Comparison of ENCODE assay signal across 27 mouse cellular contexts in the genomic region with DNA sequence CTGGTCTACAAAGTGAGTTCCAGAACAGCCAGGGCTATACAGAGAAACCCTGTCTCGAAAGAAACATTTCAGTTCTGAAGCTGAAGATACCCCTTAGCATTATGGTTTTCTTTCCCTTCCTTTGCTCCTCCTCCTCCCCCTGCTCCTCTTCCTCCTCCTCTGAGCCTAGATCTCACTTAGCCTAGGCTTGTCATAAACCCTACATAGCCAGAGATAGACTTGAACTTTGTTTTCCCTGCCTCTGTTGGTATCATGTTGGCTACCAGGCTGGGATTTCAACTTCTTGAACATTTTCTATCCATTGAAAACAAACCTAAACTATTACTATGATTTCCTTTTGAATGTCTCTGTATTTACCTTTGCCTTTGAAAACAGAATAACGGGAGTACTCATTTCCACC. TPM values are rescaled to one million over a fixed set of nuclear protein-coding genes. Genes with fewer than 3 reads are reported as not detected.
DNase-seq lines count a peak whose midpoint lies in the region; ATAC-seq and TF ChIP-seq lines count a peak whose summit lies in the region.
"Had no signal": no experiment of that assay in that cellular context is flagged by ENCODE, and none has a peak within 500 bp of the region (broad histone marks: within the 10 kb centered on the region; RNA-seq: fewer than 3 reads in every experiment).

No protein-coding gene starts in this region.

- no peaks in the 10 kb centered on the region for H3K9me3 ChIP-seq in G1E (replicated peaks)
- H3K9me3 ChIP-seq in MEL (replicated peaks; ENCODE audit: insufficient read depth, low read length): no peaks in the 10 kb centered on the region
- no peaks in the 10 kb centered on the region for H3K9me3 ChIP-seq in liver, embryonic 14.5 days (ENCODE audit: control insufficient read depth, low read length)
- H3K9me3 ChIP-seq in liver, postnatal 0 days (ENCODE audit: low read length): no peaks in the 10 kb centered on the region
- H3K9me3 ChIP-seq: embryonic facial prominence, embryonic 10.5 days; embryonic facial prominence, embryonic 13.5 days; forebrain, embryonic 12.5 days; forebrain, embryonic 15.5 days; heart, embryonic 10.5 days; heart, embryonic 13.5 days; hindbrain, embryonic 12.5 days; hindbrain, embryonic 15.5 days had no signal

- no peak for TF ChIP-seq RAD21 in MEL (IDR thresholded peaks at IDR 0.05; ENCODE audit: low read depth, low read length)

- no peak for TF ChIP-seq POLR2A in MEL (IDR thresholded peaks at IDR 0.05; ENCODE audit: control insufficient read depth in 1 of 2, insufficient read depth in 1 of 2, low read depth in 1 of 2, low read length in 2 of 2, poor library complexity in 1 of 2)

- no peaks in the 10 kb centered on the region for H3K79me2 ChIP-seq in MEL (ENCODE audit: control insufficient read depth, insufficient read depth, low read length, poor library complexity)

- H3K27ac ChIP-seq in MEL (ENCODE audit: control insufficient read depth, low read depth, low read length): peak overlapping the region; percentile 99
- H3K27ac ChIP-seq in liver, embryonic 14.5 days: peak overlapping the region; percentile 84
- peak overlapping the region; percentile 60; the same call in 1 of the 2 replicates for H3K27ac ChIP-seq in liver, postnatal 0 days (ENCODE audit: low read depth)
- H3K27ac ChIP-seq: embryonic facial prominence, embryonic 10.5 days; embryonic facial prominence, embryonic 13.5 days; forebrain, embryonic 12.5 days; forebrain, embryonic 15.5 days; heart, adult 2 months; heart, embryonic 10.5 days; heart, embryonic 13.5 days; hindbrain, embryonic 12.5 days; hindbrain, embryonic 15.5 days had no signal

- no peak for TF ChIP-seq EP300 in MEL (IDR thresholded peaks at IDR 0.05; ENCODE audit: low read depth in 1 of 2, low read length in 2 of 2)
- no peak for TF ChIP-seq EP300 in liver, embryonic 14.5 days (IDR thresholded peaks at IDR 0.05; ENCODE audit: low read depth)
- no peak for TF ChIP-seq EP300 in liver, postnatal 0 days (IDR thresholded peaks at IDR 0.05; ENCODE audit: low read depth)

- WGBS in liver, embryonic 14.5 days (ENCODE audit: insufficient replicate concordance): 35% methylated on average over 2 of the region's 2 CpGs
- 54% methylated on average over 2 of the region's 2 CpGs for WGBS in liver, postnatal 0 days (ENCODE audit: insufficient replicate concordance)

- ATAC-seq in G1E (ENCODE audit: extremely low read depth, insufficient number of reproducible peaks, low FRiP score, poor library complexity, severe bottlenecking): no peak
- no peak for ATAC-seq in liver, embryonic 14.5 days (ENCODE audit: insufficient read depth)
- ATAC-seq in liver, postnatal 0 days: no peak
- ATAC-seq: forebrain, embryonic 15.5 days had no signal

- no peak for TF ChIP-seq CTCF in G1E (IDR thresholded peaks at IDR 0.05; ENCODE audit: low read depth, low read length)
- no peak for TF ChIP-seq CTCF in MEL (IDR thresholded peaks at IDR 0.05 in 2 of 3, conservative IDR thresholded peaks at IDR 0.05 in 1 of 3; ENCODE audit: control insufficient read depth in 1 of 3, insufficient read depth in 1 of 3, low read depth in 2 of 3, low read length in 3 of 3, poor library complexity in 1 of 3, severe bottlenecking in 1 of 3)
- TF ChIP-seq CTCF in liver, embryonic 14.5 days (IDR thresholded peaks at IDR 0.05; ENCODE audit: low read depth): no peak
- TF ChIP-seq CTCF in liver, postnatal 0 days (IDR thresholded peaks at IDR 0.05; ENCODE audit: low read depth): no peak

- H3K4me1 ChIP-seq in G1E (ENCODE audit: insufficient read depth, low read depth, low read length): peaks cover 89% of the 10 kb centered on the region
- peaks cover 24 to 45% of the 10 kb centered on the region in 2 experiments for H3K4me1 ChIP-seq in MEL (ENCODE audit: control insufficient read depth in 1 of 2, insufficient read depth in 2 of 2, low read length in 2 of 2)
- H3K4me1 ChIP-seq in liver, embryonic 14.5 days (replicated peaks; ENCODE audit: control insufficient read depth in 2 of 2, insufficient read depth in 2 of 2, low read length in 1 of 2): peaks cover 54 to 65% of the 10 kb centered on the region in 2 experiments
- H3K4me1 ChIP-seq in liver, postnatal 0 days (ENCODE audit: insufficient read depth): peaks cover 6% of the 10 kb centered on the region
- H3K4me1 ChIP-seq: embryonic facial prominence, embryonic 10.5 days; embryonic facial prominence, embryonic 13.5 days; forebrain, embryonic 12.5 days; forebrain, embryonic 15.5 days; heart, embryonic 13.5 days; hindbrain, embryonic 12.5 days; hindbrain, embryonic 15.5 days had no signal

- peak overlapping the region; percentile 61 for H3K9ac ChIP-seq in MEL (ENCODE audit: control insufficient read depth, low read depth, low read length, poor library complexity, severe bottlenecking)
- 0 out of 2 replicates have a peak overlapping the region, but pooled peaks have one; percentile 9 for H3K9ac ChIP-seq in liver, embryonic 14.5 days (replicated peaks)
- H3K9ac ChIP-seq in liver, postnatal 0 days (replicated peaks): no peak overlapping the region
- H3K9ac ChIP-seq: embryonic facial prominence, embryonic 13.5 days; forebrain, embryonic 12.5 days; forebrain, embryonic 15.5 days; heart, embryonic 13.5 days; hindbrain, embryonic 12.5 days; hindbrain, embryonic 15.5 days had no signal

- H3K4me3 ChIP-seq in G1E (ENCODE audit: low read depth, low read length): peak overlapping the region; percentile 42; the same call in 1 of the 2 replicates
- H3K4me3 ChIP-seq in MEL (ENCODE audit: control insufficient read depth in 1 of 2, insufficient read depth in 1 of 2, low read depth in 2 of 2, low read length in 2 of 2): peak overlapping the region; percentile 15 to 36; a peak in 3 of 4 replicates
- H3K4me3 ChIP-seq in liver, embryonic 14.5 days (ENCODE audit: insufficient read depth in 1 of 2, low read depth in 2 of 2, low read length in 2 of 2): no peak overlapping the region
- H3K4me3 ChIP-seq in liver, postnatal 0 days (ENCODE audit: low read depth, low read length): no peak overlapping the region
- H3K4me3 ChIP-seq: embryonic facial prominence, embryonic 10.5 days; embryonic facial prominence, embryonic 13.5 days; erythroblast, embryonic 14.5 days; forebrain, embryonic 12.5 days; forebrain, embryonic 15.5 days; heart, adult 2 months; heart, embryonic 10.5 days; heart, embryonic 13.5 days; hindbrain, embryonic 12.5 days; hindbrain, embryonic 15.5 days had no signal

- H3K27me3 ChIP-seq in G1E (ENCODE audit: insufficient read depth, low read length) (no peaks in the 10 kb centered on the region), MEL (ENCODE audit: control insufficient read depth in 1 of 2, insufficient read depth in 2 of 2, low read length in 2 of 2) (no peaks in the 10 kb centered on the region)
- no peaks in the 10 kb centered on the region for H3K27me3 ChIP-seq in liver, embryonic 14.5 days (ENCODE audit: control insufficient read depth, insufficient read depth, low read length)
- H3K27me3 ChIP-seq in liver, postnatal 0 days (ENCODE audit: insufficient read depth, low read length): no peaks in the 10 kb centered on the region
- H3K27me3 ChIP-seq: embryonic facial prominence, embryonic 13.5 days; forebrain, embryonic 12.5 days; forebrain, embryonic 15.5 days; heart, embryonic 13.5 days; hindbrain, embryonic 12.5 days; hindbrain, embryonic 15.5 days had no signal

- H3K36me3 ChIP-seq in G1E (replicated peaks) (peaks cover 6% of the 10 kb centered on the region), MEL (ENCODE audit: control insufficient read depth in 1 of 2, insufficient read depth in 2 of 2, low read length in 2 of 2) (peaks cover 0 to 59% of the 10 kb centered on the region in 2 experiments; a peak in 2 of 4 replicates)
- no peaks in the 10 kb centered on the region for H3K36me3 ChIP-seq in liver, embryonic 14.5 days (replicated peaks; ENCODE audit: control insufficient read depth, insufficient read depth, low read depth)
- H3K36me3 ChIP-seq in liver, postnatal 0 days (replicated peaks; ENCODE audit: insufficient read depth, low read length): no peaks in the 10 kb centered on the region
- H3K36me3 ChIP-seq: embryonic facial prominence, embryonic 10.5 days; embryonic facial prominence, embryonic 13.5 days; forebrain, embryonic 12.5 days; forebrain, embryonic 15.5 days; heart, embryonic 10.5 days; heart, embryonic 13.5 days; hindbrain, embryonic 12.5 days; hindbrain, embryonic 15.5 days had no signal

- peak overlapping the region; percentile 50 for H3K4me2 ChIP-seq in liver, embryonic 14.5 days (ENCODE audit: low read depth)
- no peak overlapping the region for H3K4me2 ChIP-seq in liver, postnatal 0 days (ENCODE audit: low read depth, low read length)
- H3K4me2 ChIP-seq: embryonic facial prominence, embryonic 13.5 days; forebrain, embryonic 12.5 days; forebrain, embryonic 15.5 days; heart, embryonic 13.5 days; hindbrain, embryonic 12.5 days; hindbrain, embryonic 15.5 days had no signal

- DNase-seq in G1E (ENCODE audit: low spot score) (no peak), MEL (ENCODE audit: low read depth, low spot score) (peak; percentile 57)
- DNase-seq in liver, embryonic 14.5 days (ENCODE audit: low read depth in 3 of 3, low spot score in 3 of 3): no peak
- no peak for DNase-seq in liver, postnatal 0 days
- no peak for DNase-seq in yolk sac, embryonic 10.5 days (ENCODE audit: low spot score)
- no peak for DNase-seq in gastrocnemius, postnatal 4 days (ENCODE audit: low spot score in 2 of 2)
- no peak for DNase-seq in right cerebral cortex, postnatal 14 days
- DNase-seq: adrenal gland, adult 2 months; adrenal gland, postnatal 14 days; cerebellum, adult 11-12 months; cerebellum, adult 8-10 months; cerebellum, postnatal 10 days; cerebellum, postnatal 36 days; embryo, embryonic 11 days; gastrocnemius, postnatal 25 days; heart, adult 2 months; heart, postnatal 14 days; heart, postnatal 4 days had no signal

TF ChIP-seq in MEL, 35 proteins besides CTCF, POLR2A, EP300 and RAD21 (continues in another document):
- 0 out of 2 replicates have a peak, but pooled peaks have one; percentile 72 for TF ChIP-seq CHD1 (IDR thresholded peaks at IDR 0.05; ENCODE audit: low read depth, low read length)
- TF ChIP-seq ZC3H11A (IDR thresholded peaks at IDR 0.05; ENCODE audit: low read depth, low read length): no peak
- TF ChIP-seq ZKSCAN1 (IDR thresholded peaks at IDR 0.05; ENCODE audit: low read depth, low read length): no peak
- peak; percentile 39; the same call in 1 of the 2 replicates for TF ChIP-seq NELFE (IDR thresholded peaks at IDR 0.05; ENCODE audit: low read depth, low read length)

RNA-seq across cellular contexts. Expression of a gene that starts 26.5 kb away (rescaled TPM):
- total RNA-seq in G1E (2014; fragmentation: Nextera tagmentation): 249 and 255 TPM in 2 replicates
- 238 and 273 TPM in 2 replicates for total RNA-seq in G1E (2017)
- 25.4 and 35.0 TPM in 2 replicates for polyA plus RNA-seq in G1E (2012)
- total RNA-seq in MEL (2012; rRNA removed): 67.3 and 72.0 TPM in 2 replicates
- polyA plus RNA-seq in MEL (2012; ENCODE audit: insufficient read depth in 1 of 2, insufficient read length in 2 of 2, low read depth in 1 of 2, low replicate concordance in 2 of 2, missing spikeins in 1 of 2): 100 to 1,000 TPM in 1 of 2 experiments, 10 to 100 TPM in 1; 55.2 to 248 TPM
- 17.9 and 22.3 TPM in 2 replicates for polyA plus RNA-seq in liver, embryonic 14.5 days (2012; rRNA removed)
- polyA plus RNA-seq in liver, embryonic 14.5 days (2014; fragmentation: Nextera tagmentation; extraction: Ambion mirVana): 22.1 and 25.2 TPM in 2 replicates
- 18.2 and 20.6 TPM in 2 replicates for polyA plus RNA-seq in liver, postnatal 0 days (2015; fragmentation: Nextera tagmentation; extraction: Ambion mirVana)
- total RNA-seq in gastrocnemius, postnatal 4 days (2021): 100 to 1,000 TPM in 1 of 2 experiments, 10 to 100 TPM in 1; 91.2 to 104 TPM

Comparison
In these comparisons a context has a peak if more than half of its experiments do, and no peak if none do; other contexts are left out.
1. H3K4me3 ChIP-seq: peak in G1E (single experiment) and MEL (2 of 2); none in liver, embryonic 14.5 days (0 of 2) and liver, postnatal 0 days (single experiment).
2. Peak in every context shown above with its lines, with median percentiles within 50 percentile points of each other: H3K27ac ChIP-seq.